Mouse (Mus musculus): ENCODE data around the gene Tmem200c. TPM values are rescaled to one million over a fixed set of nuclear protein-coding genes. Genes with fewer than 3 reads are reported as not detected.

Gene Tmem200c
- total RNA-seq, 1 experiment, result 0.36 TPM

DNA sequence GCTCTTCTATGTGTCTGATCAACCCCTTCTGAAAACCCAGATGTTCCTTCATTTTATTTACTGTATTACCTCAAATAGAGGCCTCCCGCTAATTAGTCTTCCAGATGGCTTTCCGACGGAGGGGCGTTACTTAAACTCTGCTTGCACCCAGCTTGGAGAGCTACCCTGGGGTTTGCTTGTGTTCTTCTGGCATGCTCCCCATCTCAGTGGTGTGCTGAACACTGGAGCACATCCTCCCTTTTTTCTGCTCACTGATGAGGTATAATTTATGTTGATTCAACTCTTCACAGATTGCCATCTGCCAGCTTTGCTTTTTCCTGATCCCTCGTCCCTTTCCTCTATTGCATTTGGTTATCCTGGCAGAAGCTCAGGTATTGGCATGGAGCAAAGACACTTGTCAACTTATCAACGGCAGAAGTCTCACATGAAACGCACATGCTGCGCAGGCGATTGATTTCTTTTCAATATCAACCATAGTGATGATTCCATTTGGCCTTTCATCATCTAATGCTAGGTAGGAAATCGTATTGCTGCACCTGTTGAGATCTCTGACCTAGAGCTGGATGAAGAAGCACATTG lies 49.6 kb downstream of the Tmem200c start:
- in situ Hi-C loops (cut with MboI; ENCODE audit: low sequenced_read_pairs in 2 of 2, unreplicated experiment in 2 of 2), result no loop called here
- H3K27ac ChIP-seq (ENCODE audit: insufficient read depth, low read depth, low read length, poor library complexity, severe bottlenecking), result no peak overlapping the region

GRCm38 (mm10) chr17:68881725-68882524 lies 55.5 kb downstream of the Tmem200c start:
- Histone ChIP-seq H3K9me3 (ENCODE audit: control insufficient read depth, insufficient read depth, low read depth, low read length) (no peaks in the 10 kb centered on the region), H3K4me3 (ENCODE audit: insufficient read depth in 1 of 2, low read depth in 1 of 2, low read length in 2 of 2, poor library complexity in 1 of 2, severe bottlenecking in 1 of 2) (peak overlapping the region; percentile 27 to 55; a peak in 3 of 4 replicates), H3K27ac (ENCODE audit: insufficient read depth, low read depth, low read length, poor library complexity, severe bottlenecking) (no peak overlapping the region), H3K36me3 (ENCODE audit: control insufficient read depth, insufficient read depth, low read length, poor library complexity, severe bottlenecking) (no peaks in the 10 kb centered on the region), H3K9ac (ENCODE audit: insufficient read depth, low read depth, low read length, poor library complexity, severe bottlenecking) (no peak overlapping the region; the same call in 1 of the 2 replicates), H3K4me1 (ENCODE audit: control insufficient read depth in 2 of 2, insufficient read depth in 2 of 2, low read length in 2 of 2, poor library complexity in 1 of 2) (no peaks in the 10 kb centered on the region)
- 0 out of 2 replicates have a peak, but pooled peaks have one; percentile 7 for TF ChIP-seq ZC3H11A (IDR thresholded peaks at IDR 0.05; ENCODE audit: borderline replicate concordance, low read depth, low read length)
- TF ChIP-seq HCFC1 (IDR thresholded peaks at IDR 0.05; ENCODE audit: borderline replicate concordance, insufficient read depth, low read length), result no peak
- in situ Hi-C loops (cut with MboI; ENCODE audit: low sequenced_read_pairs in 2 of 2, unreplicated experiment in 2 of 2), result loop anchor here in 1 of 2 experiments (10.0 kb wide), 1 partner anchor 223 kb away; no protein-coding TSS in a partner anchor
- DNase-seq (ENCODE audit: low read depth, low spot score), result peak; percentile 24

More for the DNA sequence above, 49.6 kb downstream of the Tmem200c start:
- TF ChIP-seq ZC3H11A (IDR thresholded peaks at IDR 0.05; ENCODE audit: borderline replicate concordance, low read depth, low read length) (no peak), HCFC1 (IDR thresholded peaks at IDR 0.05; ENCODE audit: borderline replicate concordance, insufficient read depth, low read length) (no peak), MAFK (IDR thresholded peaks at IDR 0.05; ENCODE audit: insufficient read depth, low read depth, low read length) (no peak), ZNF384 (IDR thresholded peaks at IDR 0.05; ENCODE audit: low read depth, low read length) (no peak), CHD2 (IDR thresholded peaks at IDR 0.05; ENCODE audit: low read depth, low read length) (no peak)
- Histone ChIP-seq H3K4me3 (ENCODE audit: insufficient read depth in 1 of 2, low read depth in 1 of 2, low read length in 2 of 2, poor library complexity in 1 of 2, severe bottlenecking in 1 of 2) (no peak overlapping the region), H3K36me3 (ENCODE audit: control insufficient read depth, insufficient read depth, low read length, poor library complexity, severe bottlenecking) (no peaks in the 10 kb centered on the region), H3K9ac (ENCODE audit: insufficient read depth, low read depth, low read length, poor library complexity, severe bottlenecking) (no peak overlapping the region), H3K4me1 (ENCODE audit: control insufficient read depth in 2 of 2, insufficient read depth in 2 of 2, low read length in 2 of 2, poor library complexity in 1 of 2) (no peaks in the 10 kb centered on the region), H3K9me3 (ENCODE audit: control insufficient read depth, insufficient read depth, low read depth, low read length) (no peaks in the 10 kb centered on the region)
- DNase-seq (ENCODE audit: low read depth, low spot score), result no peak

DNA sequence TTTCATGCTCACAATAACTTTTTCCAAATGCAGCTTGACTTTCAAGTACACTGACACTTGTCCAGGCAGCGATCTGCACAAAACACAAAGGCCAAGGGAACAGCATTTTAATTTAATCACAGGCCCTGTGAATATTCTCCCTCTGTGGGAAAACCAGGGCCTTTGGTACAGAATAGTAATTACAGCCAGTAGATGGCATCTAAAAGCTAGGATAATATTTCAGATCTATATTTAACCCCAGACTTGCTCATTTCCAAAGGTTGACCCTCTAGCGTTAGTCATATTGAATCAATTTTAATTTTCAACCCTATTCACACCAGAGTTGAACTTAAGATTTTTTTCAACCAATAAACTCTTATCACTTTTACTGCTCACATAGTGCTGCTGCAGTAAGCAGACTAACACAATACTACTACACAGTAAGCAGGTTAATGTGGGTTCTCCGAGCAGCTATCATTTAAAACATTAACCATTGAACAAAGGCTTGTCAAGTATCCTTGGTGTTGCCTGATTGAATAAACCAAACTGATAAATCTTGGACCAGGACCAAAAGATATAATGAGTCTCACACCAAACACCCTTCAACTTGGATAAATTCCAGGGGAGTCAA lies 57.2 kb downstream of the Tmem200c start:
- Histone ChIP-seq H3K4me1 (ENCODE audit: control insufficient read depth in 2 of 2, insufficient read depth in 2 of 2, low read length in 2 of 2, poor library complexity in 1 of 2) (no peaks in the 10 kb centered on the region), H3K27ac (ENCODE audit: insufficient read depth, low read depth, low read length, poor library complexity, severe bottlenecking) (no peak overlapping the region), H3K36me3 (ENCODE audit: control insufficient read depth, insufficient read depth, low read length, poor library complexity, severe bottlenecking) (no peaks in the 10 kb centered on the region), H3K4me3 (ENCODE audit: insufficient read depth in 1 of 2, low read depth in 1 of 2, low read length in 2 of 2, poor library complexity in 1 of 2, severe bottlenecking in 1 of 2) (no peak overlapping the region), H3K9ac (ENCODE audit: insufficient read depth, low read depth, low read length, poor library complexity, severe bottlenecking) (no peak overlapping the region), H3K9me3 (ENCODE audit: control insufficient read depth, insufficient read depth, low read depth, low read length) (no peaks in the 10 kb centered on the region)
- DNase-seq (ENCODE audit: low read depth, low spot score), result no peak
- in situ Hi-C loops (cut with MboI; ENCODE audit: low sequenced_read_pairs in 2 of 2, unreplicated experiment in 2 of 2), result loop anchor here in 1 of 2 experiments (10.0 kb wide), 1 partner anchor 221 kb away; no protein-coding TSS in a partner anchor
- TF ChIP-seq ZNF384 (IDR thresholded peaks at IDR 0.05; ENCODE audit: low read depth, low read length) (no peak), ZC3H11A (IDR thresholded peaks at IDR 0.05; ENCODE audit: borderline replicate concordance, low read depth, low read length) (no peak), MAFK (IDR thresholded peaks at IDR 0.05; ENCODE audit: insufficient read depth, low read depth, low read length) (no peak), HCFC1 (IDR thresholded peaks at IDR 0.05; ENCODE audit: borderline replicate concordance, insufficient read depth, low read length) (no peak), CHD2 (IDR thresholded peaks at IDR 0.05; ENCODE audit: low read depth, low read length) (no peak)

- H3K27ac ChIP-seq (ENCODE audit: insufficient read depth, low read depth, low read length, poor library complexity, severe bottlenecking), result no peak overlapping the region
- H3K9ac ChIP-seq (ENCODE audit: insufficient read depth, low read depth, low read length, poor library complexity, severe bottlenecking), result no peak overlapping the region
- TF ChIP-seq ZNF384 (IDR thresholded peaks at IDR 0.05; ENCODE audit: low read depth, low read length) (no peak), MAFK (IDR thresholded peaks at IDR 0.05; ENCODE audit: insufficient read depth, low read depth, low read length) (no peak), CHD2 (IDR thresholded peaks at IDR 0.05; ENCODE audit: low read depth, low read length) (no peak), HCFC1 (IDR thresholded peaks at IDR 0.05; ENCODE audit: borderline replicate concordance, insufficient read depth, low read length) (no peak)
- H3K4me3 ChIP-seq (ENCODE audit: insufficient read depth in 1 of 2, low read depth in 1 of 2, low read length in 2 of 2, poor library complexity in 1 of 2, severe bottlenecking in 1 of 2), result no peak overlapping the region
- no peaks in the 10 kb centered on the region for H3K36me3 ChIP-seq (ENCODE audit: control insufficient read depth, insufficient read depth, low read length, poor library complexity, severe bottlenecking)
- no peaks in the 10 kb centered on the region for H3K4me1 ChIP-seq (ENCODE audit: control insufficient read depth in 2 of 2, insufficient read depth in 2 of 2, low read length in 2 of 2, poor library complexity in 1 of 2)
- in situ Hi-C loops (cut with MboI; ENCODE audit: low sequenced_read_pairs in 2 of 2, unreplicated experiment in 2 of 2), result no loop called here
- H3K9me3 ChIP-seq (ENCODE audit: control insufficient read depth, insufficient read depth, low read depth, low read length), result no peaks in the 10 kb centered on the region
- no peak for DNase-seq (ENCODE audit: low read depth, low spot score)
Observed at GRCm38 (mm10) chr17:68890672-68891071, 64.2 kb downstream of the Tmem200c start.

Other genes with a start within 250 kb of the Tmem200c start
- gene Epb41l3, start 249.1 kb downstream of the Tmem200c start, total RNA-seq (2012; rRNA removed), result 11.6 and 16.8 TPM in 2 replicates

All from ES-E14 (cell line).